Mouse (Mus musculus) layer of hippocampus, adult 9-11 months (tissue): ENCODE measurements at regions not wholly inside any gene's neighbourhood (a gene's known extent, or its start where the extent isn't known, plus 50 kb on each side); places are given as distances from the start of the nearest gene placed in this dataset.

ENCODE experiments used
- DNase-seq: peaks from one replicate; pipeline ENCODE4 v3.0.0; 2022

DNA sequence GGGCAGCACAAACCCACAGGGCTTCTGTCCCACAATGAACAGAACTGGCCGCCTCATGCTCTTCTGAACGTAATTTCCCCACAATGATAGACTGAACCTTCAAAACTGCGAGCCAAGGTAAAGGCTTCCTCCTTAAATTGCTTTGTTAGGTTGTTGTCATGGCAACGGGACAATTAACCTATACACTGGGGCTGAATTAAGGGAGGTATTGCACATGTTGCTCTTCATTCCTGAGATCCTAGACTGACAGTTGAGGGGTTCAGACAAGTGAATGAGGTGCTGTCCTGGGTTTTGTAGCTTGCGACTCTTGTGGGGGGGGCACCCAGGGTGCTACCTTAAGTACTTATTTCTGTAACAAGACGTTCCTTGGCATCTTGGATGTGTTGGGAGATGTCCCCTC lies 100.6 kb upstream of the Pmepa1 start:
- no peak for DNase-seq

DNA sequence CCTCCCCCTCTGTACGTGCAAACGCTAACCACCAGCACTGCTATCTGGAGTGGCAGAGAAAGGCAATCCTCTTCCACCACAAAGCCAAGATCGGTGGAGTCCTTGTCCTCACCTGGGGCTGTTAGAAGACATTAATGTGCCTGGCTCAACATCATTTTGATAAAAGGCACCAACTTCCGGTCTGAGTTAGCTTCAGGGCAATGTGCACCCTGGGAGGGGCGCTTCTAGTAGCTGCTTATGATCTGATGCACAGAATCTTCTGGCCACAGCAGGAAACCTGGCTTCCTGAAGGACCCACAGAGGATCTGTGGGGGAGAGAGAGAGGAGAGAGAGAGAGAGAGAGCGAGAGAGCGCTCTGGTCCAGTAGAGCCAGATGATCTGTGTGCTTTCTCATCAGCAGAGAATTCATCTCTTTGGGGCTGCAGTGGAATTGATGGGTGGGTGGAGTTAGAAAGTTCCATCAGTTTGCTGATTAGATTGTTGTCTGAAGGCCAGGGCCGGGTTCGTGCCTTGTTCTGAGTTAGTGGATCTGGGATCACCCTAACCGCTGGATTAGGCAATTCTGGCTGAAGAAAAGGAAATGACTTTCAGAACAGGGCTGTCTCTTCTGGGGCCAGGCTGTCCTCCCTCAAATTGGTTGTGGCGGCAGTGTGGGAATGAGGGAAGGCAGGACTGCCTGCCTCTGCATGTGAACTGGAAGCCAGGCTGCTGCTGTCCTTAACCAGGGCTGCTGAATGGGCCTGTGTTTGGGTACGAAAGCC lies 101.3 kb upstream of the Pmepa1 start:
- no peak for DNase-seq

DNA sequence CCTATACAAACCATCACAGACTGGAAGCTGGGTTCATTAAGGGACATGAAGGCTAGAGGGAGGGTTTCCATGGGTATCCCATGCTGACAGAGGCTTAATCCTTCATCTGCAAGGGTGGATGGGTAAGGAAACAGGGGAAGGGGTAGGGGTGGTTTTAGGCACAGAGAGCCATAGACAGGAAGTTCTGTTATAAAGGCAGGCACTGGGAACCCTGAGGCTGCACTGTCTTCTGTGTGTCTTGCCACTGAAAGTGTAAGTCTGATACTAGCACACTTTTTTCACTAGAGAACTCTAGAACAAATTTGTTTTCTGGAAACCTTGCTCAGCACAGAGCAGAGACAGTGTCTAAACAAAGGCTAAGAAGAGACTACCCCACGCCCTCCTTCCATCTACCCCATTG lies 103.4 kb upstream of the Pmepa1 start:
- no peak for DNase-seq

- no peak for DNase-seq
These were observed 104.0 kb upstream of the Pmepa1 start for GRCm38 (mm10) chr2:173380341-173380761.

- DNase-seq, result no peak
These were observed 106.0 kb upstream of the Pmepa1 start for GRCm38 (mm10) chr2:173382176-173382813.

DNA sequence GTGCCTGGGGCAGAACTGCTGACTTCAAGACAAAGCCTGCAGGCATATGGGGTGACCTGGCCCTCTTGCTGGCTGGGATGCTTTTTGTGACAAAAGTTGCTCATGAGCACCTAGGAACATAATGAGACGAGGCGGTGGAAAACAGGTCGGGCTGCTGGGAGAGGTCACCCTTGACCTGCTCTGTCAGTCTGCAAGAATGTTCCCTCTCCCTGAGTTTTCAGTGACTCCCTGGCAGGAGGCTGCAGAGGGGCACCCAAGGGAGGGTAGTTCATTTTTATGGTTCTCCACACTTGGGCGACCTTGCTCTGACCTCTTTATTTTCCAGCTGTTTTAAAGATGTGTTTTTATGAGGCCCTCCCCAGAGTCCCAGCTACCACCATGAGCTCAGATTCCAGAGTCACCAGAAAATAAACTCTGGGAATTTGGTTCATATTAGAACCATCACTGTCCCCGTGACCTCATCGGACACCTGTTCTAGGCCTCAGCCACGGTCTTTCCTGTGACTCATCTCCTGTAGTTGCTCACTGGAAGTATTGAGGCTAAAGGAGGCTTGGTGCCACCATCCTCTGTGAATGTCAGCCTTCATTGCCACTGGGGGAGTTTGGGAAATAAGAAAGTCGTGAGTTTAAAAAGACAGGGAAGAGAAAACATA lies 108.7 kb upstream of the Pmepa1 start:
- DNase-seq, result no peak

- no peak for DNase-seq
These were observed 109.4 kb upstream of the Pmepa1 start for GRCm38 (mm10) chr2:173385722-173386141.

GRCm38 (mm10) chr2:173388140-173388539 lies 111.8 kb upstream of the Pmepa1 start:
- DNase-seq, result no peak

DNA sequence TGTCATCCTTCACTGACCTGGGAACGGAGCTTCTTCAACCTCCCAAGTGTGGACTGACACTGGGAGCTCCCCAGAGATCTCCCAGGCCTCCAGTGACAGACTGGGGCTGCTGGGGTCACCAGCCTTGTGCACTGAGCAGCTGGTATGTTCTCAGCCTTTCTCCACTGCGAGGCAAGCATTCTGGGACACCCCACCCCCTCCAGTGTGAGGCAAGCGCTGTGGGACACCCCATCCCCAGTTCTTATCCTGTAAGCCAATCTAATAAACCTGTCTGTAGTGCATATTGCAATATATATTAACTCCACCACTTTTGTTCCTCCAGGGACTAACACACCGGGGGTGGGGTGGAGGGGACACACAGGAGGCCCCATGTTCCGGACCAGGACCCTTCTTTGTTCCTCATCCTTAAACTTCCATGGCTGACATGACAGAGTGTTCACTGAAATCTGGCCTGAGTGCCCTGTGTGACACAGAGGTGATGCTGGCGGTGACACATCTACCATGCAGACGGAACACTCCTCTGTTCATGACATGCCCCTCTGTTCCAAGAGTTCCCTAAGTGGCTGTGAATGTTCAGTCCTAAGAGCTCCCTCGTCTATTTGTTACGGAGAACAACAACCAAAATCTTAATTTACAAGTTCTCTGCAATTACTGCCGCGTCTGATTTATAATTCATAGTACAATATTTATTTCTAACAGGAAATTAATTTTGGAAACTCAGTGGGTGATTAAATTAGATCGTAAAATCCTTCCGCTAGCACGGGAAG lies 116.4 kb upstream of the Pmepa1 start:
- no peak for DNase-seq

DNA sequence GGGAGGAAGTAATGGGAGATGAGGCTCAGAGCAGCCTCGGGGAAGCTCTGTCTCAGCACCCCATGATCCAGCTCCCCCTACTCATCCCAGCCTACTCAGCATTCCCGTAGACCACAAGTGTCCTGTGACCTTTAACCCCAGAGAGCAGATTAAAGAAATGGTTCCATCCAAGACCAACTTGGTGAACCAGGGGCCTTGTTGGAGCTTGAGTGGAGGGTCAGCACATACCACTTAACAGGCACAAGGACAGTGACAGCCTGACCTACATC lies 116.9 kb upstream of the Pmepa1 start:
- DNase-seq, result no peak

GRCm38 (mm10) chr2:173395526-173395925 lies 119.2 kb upstream of the Pmepa1 start:
- DNase-seq, result no peak

DNA sequence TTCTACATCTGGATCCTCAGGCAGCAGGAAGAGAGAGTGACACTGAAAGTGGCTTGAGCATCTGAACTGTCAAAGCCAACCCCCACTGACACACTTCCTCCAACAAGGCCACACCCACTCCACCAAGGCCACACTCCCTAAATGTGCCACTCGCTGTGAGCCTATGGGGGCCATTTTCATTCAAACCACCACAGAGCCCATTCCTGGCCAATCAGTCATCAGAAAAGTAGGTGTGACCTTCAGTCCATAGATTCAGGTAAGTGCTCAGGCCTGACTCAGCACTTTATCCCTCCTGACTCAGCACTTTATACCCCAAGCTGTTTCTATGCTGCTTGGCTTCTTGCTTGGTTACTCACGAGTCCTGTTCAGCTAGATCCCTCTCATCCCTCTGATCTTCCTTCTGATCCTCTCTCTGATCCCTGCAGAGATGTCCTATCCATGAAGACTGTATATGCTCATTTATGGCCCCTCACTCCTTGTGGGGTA lies 121.6 kb upstream of the Pmepa1 start:
- DNase-seq, result no peak

GRCm38 (mm10) chr2:173405629-173406028 lies 116.8 kb upstream of the 1700021F07Rik start:
- DNase-seq, result no peak

- DNase-seq, result peak; percentile 22
These were observed 115.9 kb upstream of the 1700021F07Rik start for GRCm38 (mm10) chr2:173406344-173407094.

DNA sequence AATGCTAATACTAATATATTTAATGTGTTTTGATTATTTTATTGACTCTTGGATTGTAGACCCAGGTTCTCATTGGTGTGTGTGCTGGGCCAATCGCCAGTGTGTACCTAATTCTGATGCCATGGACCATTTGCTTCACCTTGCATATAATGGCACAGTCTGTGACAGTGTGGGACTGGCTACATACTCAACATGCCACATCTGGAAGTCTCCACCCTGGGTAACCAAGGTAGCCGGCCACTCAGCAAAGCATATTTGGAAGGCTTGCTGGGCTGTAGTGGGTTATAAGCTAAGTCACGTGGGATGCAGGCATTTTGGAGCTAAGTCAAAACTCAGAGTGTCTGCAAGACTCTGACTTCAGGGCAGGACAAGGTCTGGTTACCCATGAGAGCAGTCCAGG lies 115.3 kb upstream of the 1700021F07Rik start:
- DNase-seq, result no peak

GRCm38 (mm10) chr2:173408681-173409081 lies 113.7 kb upstream of the 1700021F07Rik start:
- DNase-seq, result no peak

DNA sequence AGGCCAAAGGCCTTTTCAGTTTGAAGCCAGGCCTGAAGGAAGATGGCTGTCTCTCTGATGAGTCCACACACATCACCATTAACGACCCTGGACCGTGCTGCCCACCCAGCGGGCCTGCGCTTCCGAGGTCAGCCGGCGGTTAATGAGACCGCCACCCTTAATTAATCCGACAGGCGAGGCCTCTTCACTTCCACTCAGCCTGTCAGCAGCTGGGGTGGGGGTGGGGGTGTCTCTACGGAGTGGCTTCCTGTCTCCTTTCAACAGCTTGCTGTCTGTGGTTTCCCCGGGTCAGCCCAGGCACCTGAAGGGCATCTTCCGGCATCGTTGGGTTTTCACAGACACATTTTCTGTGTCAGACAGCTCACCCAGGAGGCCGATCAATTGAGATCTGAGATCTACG lies 113.0 kb upstream of the 1700021F07Rik start:
- DNase-seq, result no peak

GRCm38 (mm10) chr2:173413906-173414656 lies 108.3 kb upstream of the 1700021F07Rik start:
- peak; percentile 14 for DNase-seq

DNA sequence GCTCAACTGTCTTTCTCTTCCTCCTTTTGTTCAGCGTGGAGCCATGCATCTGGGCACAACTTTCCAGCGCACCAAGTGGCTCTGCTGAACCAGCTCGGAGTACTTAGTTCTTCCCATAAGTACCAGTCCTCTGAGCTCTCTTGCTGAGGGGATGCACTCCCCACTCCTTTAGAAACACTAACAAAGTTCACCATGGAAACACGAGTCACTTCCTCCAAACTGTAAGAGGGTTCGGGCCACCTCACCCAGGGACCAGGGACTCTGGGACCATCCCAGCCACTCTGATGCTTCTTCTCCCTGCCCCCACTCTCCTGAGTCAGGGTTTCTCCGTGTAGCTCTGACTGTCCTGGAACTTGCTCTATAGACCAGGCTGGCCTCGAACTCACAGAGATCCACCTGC lies 107.0 kb upstream of the 1700021F07Rik start:
- no peak for DNase-seq

DNA sequence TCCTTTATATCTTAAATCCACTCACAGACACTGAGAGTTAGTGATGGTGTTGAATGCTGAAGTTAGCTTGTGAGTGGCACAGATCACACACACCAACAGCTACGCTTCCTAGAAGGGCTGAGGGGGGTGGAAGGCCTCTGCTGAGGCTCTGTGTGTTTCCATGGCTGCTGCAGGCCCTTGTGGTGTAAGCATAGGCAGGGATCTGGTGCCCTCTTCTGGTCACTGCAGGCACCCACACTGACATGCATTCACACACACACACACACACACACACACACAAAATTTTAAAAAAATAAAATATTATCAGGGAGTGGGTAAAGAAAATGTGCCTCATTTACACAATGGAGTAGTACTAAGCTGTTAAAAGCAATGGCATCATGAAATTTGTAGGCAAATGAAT lies 105.5 kb upstream of the 1700021F07Rik start:
- no peak for DNase-seq

- DNase-seq, result no peak
These were observed 103.4 kb upstream of the 1700021F07Rik start for GRCm38 (mm10) chr2:173418951-173419350.

DNA sequence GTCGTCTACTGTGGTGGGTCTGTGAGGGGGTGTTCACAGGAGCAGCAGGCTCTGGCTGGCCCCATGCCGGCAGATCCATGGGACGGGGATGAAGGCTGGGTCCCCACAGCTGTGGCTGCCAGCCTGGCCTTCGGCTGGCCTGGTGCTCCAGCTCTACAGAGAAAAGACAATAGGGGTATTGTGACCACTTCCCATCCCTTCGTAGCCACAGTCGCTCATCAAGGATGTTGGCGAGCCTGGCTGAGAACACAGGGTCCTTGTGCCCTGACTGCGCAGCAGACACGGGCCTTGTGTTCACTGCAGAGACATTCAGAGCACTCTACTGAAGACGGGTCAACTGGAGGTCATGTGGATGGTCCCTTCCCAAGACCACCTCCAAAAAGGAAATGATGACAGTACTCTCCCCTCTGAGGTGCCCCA lies 102.4 kb upstream of the 1700021F07Rik start:
- peak; percentile 78 for DNase-seq
